In the genomic region with DNA sequence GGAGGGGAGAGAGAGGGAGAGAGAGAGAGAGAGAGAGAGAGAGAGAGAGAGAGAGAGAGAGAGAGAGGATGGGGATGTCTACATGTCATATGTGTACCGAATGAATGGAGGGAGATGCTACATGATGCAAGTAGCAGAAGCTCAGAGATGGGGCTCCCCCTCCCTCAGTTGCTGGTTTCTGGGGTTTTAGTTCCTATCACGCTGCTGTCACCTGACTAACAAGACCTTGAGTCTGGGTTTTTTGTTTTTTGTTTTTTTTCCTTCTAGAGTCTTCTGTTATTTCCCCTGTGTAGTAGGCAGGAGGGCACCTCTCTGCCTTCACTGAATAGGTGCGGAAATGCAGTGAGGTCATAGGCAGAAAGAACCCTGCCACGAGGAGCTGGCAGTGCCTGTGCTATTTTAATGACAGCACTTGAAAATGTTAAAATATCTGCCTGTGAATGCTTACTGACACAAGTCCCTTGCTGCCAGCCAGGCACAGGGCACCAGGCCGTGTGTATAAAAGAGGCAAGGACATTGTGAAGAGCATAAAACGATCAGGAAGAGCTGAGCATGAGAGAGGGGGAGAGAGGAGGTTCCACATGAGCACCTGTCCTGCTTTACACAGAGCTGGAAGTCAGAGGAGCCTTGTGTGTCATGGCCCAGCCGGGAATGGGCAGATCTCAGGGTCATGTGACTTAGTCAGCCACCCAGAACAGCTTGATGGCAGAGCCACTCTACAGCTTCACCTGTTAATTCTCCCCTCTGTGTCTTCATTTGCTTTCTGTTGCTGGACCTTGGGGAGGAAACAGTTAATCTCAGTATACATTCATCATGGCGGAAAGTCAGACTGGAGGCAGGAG, we compare ENCODE assay signal across 7 mouse cellular contexts.
DNase-seq lines count a peak whose midpoint lies in the region; ATAC-seq lines count a peak whose summit lies in the region.

No protein-coding gene starts in this region.

- H3K27ac ChIP-seq in heart, embryonic 10.5 days = peak overlapping the region; percentile 62
- peak overlapping the region; percentile 91 for H3K27ac ChIP-seq in midbrain, embryonic 10.5 days (replicated peaks)
- H3K27ac ChIP-seq in limb, embryonic 10.5 days = no peak overlapping the region

- H3K27me3 ChIP-seq in heart, embryonic 10.5 days (ENCODE audit: insufficient read depth, poor library complexity, severe bottlenecking) = peaks cover 5% of the 10 kb centered on the region; the same call in 1 of the 2 replicates
- no peaks in the 10 kb centered on the region for H3K27me3 ChIP-seq in midbrain, embryonic 10.5 days (ENCODE audit: low read depth, poor library complexity, severe bottlenecking)
- no peaks in the 10 kb centered on the region for H3K27me3 ChIP-seq in limb, embryonic 10.5 days (ENCODE audit: low read depth, poor library complexity, severe bottlenecking)

- H3K36me3 ChIP-seq in heart, embryonic 10.5 days = no peaks in the 10 kb centered on the region
- peaks cover 5% of the 10 kb centered on the region; the same call in 1 of the 2 replicates for H3K36me3 ChIP-seq in midbrain, embryonic 10.5 days
- no peaks in the 10 kb centered on the region for H3K36me3 ChIP-seq in limb, embryonic 10.5 days

- ATAC-seq in activated CD4-positive, CD25-positive, alpha-beta regulatory T cell, adult 4 months = peak; percentile 94

- 38% methylated on average over 8 of the region's 8 CpGs for WGBS in heart, embryonic 10.5 days
- WGBS in midbrain, embryonic 10.5 days = 36% methylated on average over 8 of the region's 8 CpGs
- 66% methylated on average over 8 of the region's 8 CpGs for WGBS in limb, embryonic 10.5 days

- H3K4me3 ChIP-seq in heart, embryonic 10.5 days = no peak overlapping the region
- H3K4me3 ChIP-seq in midbrain, embryonic 10.5 days = 0 out of 2 replicates have a peak overlapping the region, but pooled peaks have one; percentile 12
- no peak overlapping the region for H3K4me3 ChIP-seq in limb, embryonic 10.5 days

- peak; percentile 85 for DNase-seq in CD4-positive helper T cell, adult 2 months (ENCODE audit: low read depth, low spot score)
- DNase-seq in heart, embryonic 10.5 days (ENCODE audit: low spot score) = no peak
- peak; percentile 28 for DNase-seq in midbrain, embryonic 10.5 days (ENCODE audit: low spot score)
- DNase-seq in embryo, embryonic 10.5 days (ENCODE audit: low spot score) = no peak
- no peak for DNase-seq in frontal cortex, postnatal 14 days (ENCODE audit: low spot score in 2 of 2)
- no peak for DNase-seq in limb, embryonic 10.5 days (ENCODE audit: low spot score)

- H3K9me3 ChIP-seq in heart, embryonic 10.5 days = no peaks in the 10 kb centered on the region
- peaks cover 8% of the 10 kb centered on the region; the same call in 1 of the 2 replicates for H3K9me3 ChIP-seq in midbrain, embryonic 10.5 days (replicated peaks)
- H3K9me3 ChIP-seq in limb, embryonic 10.5 days (replicated peaks) = no peaks in the 10 kb centered on the region

- H3K4me1 ChIP-seq in heart, embryonic 10.5 days = peaks cover 27% of the 10 kb centered on the region
- H3K4me1 ChIP-seq in midbrain, embryonic 10.5 days = peaks cover 56% of the 10 kb centered on the region
- no peaks in the 10 kb centered on the region for H3K4me1 ChIP-seq in limb, embryonic 10.5 days

Comparison
In these comparisons a context has a peak if more than half of its experiments do, and no peak if none do; other contexts are left out.
1. DNase-seq: peak in CD4-positive helper T cell, adult 2 months (single experiment) and midbrain, embryonic 10.5 days (single experiment); none in heart, embryonic 10.5 days (single experiment), embryo, embryonic 10.5 days (single experiment), frontal cortex, postnatal 14 days (0 of 2) and limb, embryonic 10.5 days (single experiment).